Mouse (Mus musculus): ENCODE measurements at regions not wholly inside any gene's neighbourhood (a gene's known extent, or its start where the extent isn't known, plus 50 kb on each side); places are given as distances from the start of the nearest gene placed in this dataset.
A peak's percentile ranks its signal among the peaks of the same experiment; 100 is the strongest.

DNA sequence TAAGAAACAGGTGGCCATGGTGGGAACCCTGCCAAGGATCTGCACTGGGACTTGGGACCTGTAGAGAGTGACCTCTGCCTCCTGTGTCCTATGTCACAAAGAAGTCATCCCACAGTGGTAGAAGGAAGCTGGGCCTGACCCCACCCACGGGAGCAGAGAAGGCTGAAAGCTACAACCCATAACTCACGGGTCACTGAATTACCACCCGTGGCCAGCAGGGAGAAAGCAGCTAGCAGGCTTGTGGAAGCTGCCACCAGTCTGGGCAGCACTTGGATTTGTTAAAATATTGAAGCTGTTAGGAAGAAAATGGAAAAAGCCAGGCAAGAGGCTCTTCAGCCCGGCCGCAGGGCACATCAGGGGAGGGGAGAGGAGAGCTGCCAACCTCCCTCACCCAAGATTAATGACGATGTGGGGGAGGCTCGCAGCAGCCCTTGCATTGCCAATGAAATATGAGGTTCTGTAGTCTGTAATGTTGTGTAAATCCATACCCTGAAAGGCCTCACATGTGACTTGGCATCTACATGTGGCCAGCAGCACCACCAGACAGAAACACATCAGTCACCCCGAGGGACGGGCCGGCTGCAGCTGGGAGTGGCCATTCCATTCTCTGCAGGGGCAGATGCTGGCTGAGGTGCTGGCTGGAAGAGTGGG is 94.5 kb downstream of the Olfm1 start:
- no peak for DNase-seq (ENCODE audit: low read depth, low spot score)

- no peak for DNase-seq (ENCODE audit: low read depth, low spot score)
These were observed 96.5 kb downstream of the Olfm1 start for GRCm38 (mm10) chr2:28289339-28289738.

DNA sequence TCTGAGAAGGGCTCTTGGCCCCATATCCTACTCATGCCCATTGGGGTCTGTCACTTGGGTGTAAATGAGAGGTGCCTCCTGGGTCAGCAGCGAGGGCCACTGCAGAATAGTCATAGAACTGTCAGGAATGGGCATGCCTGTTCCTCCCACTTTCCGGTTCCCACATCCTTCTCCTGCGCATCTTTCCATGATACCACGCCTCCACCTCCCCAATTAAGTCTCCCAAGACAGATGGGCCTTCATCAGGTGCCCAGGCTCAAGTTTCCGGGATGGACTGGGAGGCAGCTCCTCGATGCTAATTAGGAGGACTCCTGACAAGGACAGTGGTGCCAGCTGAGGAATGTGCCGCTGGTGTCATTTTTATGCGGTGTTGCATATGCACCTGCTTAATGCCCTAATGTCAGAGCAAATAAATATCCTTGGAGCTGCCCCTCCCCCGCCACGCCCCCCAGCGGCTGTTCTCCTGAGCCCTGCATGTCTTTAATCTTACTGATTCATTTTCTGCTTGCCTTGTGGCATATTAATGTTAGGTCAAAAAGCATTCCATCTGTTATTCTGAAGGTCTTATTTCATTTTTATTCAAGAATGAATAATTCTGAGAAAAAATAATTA is 97.2 kb downstream of the Olfm1 start:
- no peak for DNase-seq (ENCODE audit: low read depth, low spot score)

DNA sequence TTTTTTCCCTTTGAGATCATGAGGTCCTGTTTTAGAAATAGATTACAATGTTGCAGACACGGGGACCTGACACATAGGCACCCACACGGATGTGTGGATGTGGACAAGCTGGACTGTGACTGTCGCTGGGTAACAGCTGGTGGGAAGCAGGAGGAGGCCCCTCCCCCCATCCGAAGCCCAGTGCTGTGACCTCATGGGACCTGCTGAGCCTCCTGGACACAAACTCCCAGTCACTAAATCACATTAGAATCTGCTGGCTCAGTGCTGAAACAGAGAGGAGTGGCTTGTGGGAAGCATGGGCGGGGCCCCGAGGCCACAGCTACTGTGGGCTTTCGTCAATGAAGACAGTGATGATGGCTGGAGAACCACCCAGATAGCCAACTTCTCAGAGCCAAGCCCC is 101.7 kb downstream of the Olfm1 start:
- no peak for DNase-seq (ENCODE audit: low read depth, low spot score)

DNA sequence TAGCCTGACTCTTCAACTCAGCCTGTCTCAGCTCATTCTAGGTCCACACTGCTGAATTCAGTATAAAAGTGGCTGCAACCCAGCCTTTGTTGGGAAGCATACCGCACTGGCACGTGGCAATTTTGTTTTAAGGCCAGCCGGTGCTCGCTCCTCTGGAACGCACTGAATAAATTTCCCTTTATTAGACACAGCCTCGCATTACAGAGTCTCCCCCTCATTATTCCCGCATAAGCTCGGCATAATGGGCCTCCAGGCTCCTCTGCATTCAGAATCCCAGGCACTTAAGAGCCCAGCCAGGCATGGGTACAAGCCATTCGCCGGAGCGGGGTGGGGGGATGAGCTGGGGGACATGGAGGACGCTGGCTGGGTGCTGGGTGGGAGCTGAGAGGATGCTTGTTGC is 103.4 kb downstream of the Olfm1 start:
- no peak for DNase-seq (ENCODE audit: low read depth, low spot score)

DNA sequence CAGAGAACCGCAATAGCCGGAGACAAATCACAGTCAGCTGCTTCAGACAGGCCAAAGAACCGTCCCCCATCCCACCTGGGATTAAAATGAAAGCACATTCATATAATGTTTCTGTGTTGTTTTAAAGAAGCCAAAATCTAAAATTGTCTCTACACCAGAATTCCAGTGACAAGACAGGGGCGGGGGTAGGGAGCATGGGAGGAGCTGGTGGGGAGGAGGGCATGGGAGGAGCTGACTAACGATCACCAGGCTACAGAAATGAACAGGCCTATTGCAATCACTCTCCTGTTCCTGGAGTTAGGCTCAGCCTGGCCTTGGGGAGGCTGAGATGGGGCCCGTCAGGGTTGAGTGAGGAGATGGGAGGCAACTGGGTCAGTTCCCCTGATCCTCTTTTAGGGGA is 105.9 kb downstream of the Olfm1 start:
- no peak for DNase-seq (ENCODE audit: low read depth, low spot score)

DNA sequence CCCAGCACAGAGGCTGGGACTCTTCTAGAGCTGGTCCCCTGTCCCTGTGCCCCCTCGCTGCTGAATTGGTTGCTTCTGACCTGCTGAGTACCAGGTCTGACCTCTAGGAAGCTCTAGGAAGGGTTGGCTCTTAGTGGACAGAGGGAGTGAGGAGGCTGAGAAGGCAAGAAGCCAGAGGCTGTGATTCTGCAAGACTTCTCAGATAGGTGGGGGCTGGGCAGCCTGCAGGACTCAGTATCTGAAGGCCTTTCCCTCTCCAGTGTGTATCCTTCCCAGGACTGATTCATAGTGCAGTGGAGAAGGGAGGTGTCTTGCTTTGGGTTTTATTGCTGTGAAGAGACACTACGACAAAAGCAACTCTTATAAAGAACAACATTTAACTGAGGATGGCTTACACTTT is 106.6 kb downstream of the Olfm1 start:
- DNase-seq (ENCODE audit: low read depth, low spot score), result no peak

DNA sequence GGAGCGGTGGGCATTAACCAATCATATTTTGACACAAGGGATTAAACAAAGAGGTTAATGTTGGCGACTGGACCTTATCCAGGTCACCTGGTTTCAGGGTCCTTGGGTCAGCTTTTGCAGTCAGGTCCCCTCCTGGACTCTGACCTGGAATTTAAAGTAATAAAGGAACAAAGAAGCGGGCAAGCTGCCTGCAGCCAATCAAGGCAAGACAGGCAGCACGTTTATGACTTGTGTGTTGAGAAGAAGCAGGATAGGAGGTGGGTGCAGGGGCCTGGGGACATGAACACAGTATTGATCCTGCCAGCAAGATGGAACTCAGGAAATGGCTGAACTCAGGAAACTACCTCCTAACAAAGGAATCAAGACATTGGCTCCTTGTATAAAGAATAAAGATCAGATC is 108.5 kb downstream of the Olfm1 start:
- DNase-seq (ENCODE audit: low read depth, low spot score), result no peak

GRCm38 (mm10) chr2:28303936-28304335 is 111.1 kb downstream of the Olfm1 start:
- no peak for DNase-seq (ENCODE audit: low read depth, low spot score)

GRCm38 (mm10) chr2:28304712-28305111 is 111.9 kb downstream of the Olfm1 start:
- peak; percentile 14 for DNase-seq (ENCODE audit: low read depth, low spot score)

GRCm38 (mm10) chr2:28309122-28309521 is 116.3 kb downstream of the Olfm1 start:
- no peak for DNase-seq (ENCODE audit: low read depth, low spot score)

DNA sequence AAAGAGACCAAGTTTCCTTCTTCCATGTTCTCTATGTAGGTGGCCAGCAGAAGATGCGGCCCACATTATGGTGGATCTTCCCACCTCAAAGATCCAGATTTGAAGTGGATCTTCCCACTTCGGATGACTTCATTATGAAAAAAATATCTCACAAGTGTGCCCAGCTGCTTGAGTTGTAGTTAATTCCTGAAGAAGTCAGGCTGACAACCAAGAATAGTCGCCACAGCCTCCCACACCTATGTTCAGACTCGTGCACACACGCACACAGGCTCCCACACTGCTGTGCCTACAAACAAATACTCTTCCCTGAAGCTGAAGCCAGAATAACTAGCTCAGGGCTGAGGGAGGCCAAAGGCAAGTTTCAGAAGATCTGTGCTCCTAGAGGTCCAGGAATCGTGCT is 119.4 kb downstream of the Olfm1 start:
- no peak for DNase-seq (ENCODE audit: low read depth, low spot score)

GRCm38 (mm10) chr2:28325502-28325901 is 121.1 kb upstream of the Ppp1r26 start:
- DNase-seq (ENCODE audit: low read depth, low spot score), result no peak

- DNase-seq (ENCODE audit: low read depth, low spot score), result no peak
These were observed 120.5 kb upstream of the Ppp1r26 start for GRCm38 (mm10) chr2:28326056-28326455.

- DNase-seq (ENCODE audit: low read depth, low spot score), result no peak
These were observed 119.9 kb upstream of the Ppp1r26 start for GRCm38 (mm10) chr2:28326682-28327081.

- DNase-seq (ENCODE audit: low read depth, low spot score), result no peak
These were observed 117.5 kb upstream of the Ppp1r26 start for GRCm38 (mm10) chr2:28329130-28329529.

DNA sequence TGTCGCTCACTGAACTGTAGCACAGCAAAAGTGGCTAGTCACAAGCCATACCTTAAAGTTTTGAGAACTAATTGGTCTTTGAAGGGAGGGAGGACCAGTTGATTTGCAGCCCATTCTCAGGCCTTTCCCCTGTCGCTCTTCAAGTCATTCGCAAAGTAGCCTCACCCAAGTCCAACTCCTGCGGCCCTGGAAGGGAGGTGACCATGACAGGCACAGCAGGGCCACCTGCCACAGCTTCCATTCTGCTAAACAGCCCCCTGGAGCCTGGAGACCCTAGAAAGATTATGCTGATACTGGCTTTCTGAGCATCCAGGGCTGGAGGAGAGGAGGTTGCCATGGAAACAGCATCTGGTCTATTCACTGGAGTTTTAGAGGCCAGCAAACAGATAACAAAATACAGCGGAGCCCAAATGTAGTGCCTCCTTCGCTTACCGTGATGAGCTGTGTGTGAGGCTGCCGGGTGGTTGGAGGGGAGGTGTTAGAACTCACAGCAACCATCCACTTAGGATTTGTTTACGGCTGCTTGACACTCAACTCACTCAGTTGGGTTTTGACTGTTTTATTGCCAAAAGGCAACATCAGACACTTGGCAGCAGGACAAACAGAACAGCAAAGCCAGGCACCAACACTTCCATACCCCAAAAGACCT is 111.3 kb upstream of the Ppp1r26 start:
- no peak for DNase-seq (ENCODE audit: low read depth, low spot score)

DNA sequence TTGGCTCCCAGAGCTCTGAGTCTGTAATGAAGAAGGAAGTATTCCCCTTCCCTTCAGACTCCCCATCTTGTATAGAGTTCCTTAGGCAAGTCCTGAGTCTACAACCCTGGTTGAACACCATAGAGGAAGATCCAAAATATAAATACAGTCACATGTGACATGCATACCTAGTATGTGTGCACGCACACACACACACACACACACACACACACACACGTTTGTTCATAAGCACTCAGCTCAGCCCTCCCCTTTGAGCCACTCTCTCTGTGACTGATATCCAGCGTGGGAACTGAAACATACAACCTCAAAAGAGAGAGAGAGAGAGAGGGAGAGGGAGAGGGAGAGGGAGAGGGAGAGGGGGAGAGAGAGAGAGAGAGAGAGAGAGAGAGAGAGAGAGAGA is 110.8 kb upstream of the Ppp1r26 start:
- DNase-seq (ENCODE audit: low read depth, low spot score), result no peak

- no peak for DNase-seq (ENCODE audit: low read depth, low spot score)
These were observed 110.0 kb upstream of the Ppp1r26 start for GRCm38 (mm10) chr2:28336349-28337309.

DNA sequence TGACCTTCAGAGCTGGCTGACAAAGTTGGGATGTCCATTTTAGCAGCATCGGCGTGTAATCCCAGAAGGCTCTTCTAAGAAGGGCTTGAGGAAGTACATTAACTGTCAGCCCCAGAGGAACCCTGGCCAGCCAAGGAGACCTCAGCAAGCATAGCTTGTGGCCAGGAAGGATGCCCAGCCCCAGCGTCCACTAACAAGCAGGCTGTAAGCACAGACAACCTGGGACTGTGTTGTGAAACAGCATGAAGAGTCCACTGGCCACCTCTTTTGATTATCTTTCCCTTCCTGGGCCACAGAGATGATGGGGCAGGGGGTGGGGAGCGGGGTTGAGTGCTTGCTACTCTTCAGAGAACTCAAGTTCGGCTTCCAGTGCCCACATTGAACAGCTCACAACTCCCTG is 109.0 kb upstream of the Ppp1r26 start:
- no peak for DNase-seq (ENCODE audit: low read depth, low spot score)

DNA sequence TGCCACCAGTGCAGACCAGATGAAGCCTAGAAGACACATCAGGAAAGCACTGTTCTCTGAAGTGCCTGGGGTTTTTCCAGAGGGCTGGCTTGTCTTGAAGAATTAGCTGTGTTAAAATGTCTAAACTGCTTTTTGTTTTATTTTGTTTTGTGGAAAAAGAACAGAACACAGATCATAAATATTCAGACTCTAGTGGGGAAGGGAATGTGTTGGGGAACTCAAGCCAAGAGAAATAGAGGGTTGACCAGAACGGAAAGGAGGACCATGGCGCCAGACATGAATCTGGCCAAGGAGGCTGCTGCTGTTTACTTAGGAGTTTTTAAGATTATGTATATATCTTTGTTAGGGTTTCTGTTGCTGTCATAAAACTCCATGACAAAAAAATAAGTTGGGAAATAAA is 105.3 kb upstream of the Ppp1r26 start:
- DNase-seq (ENCODE audit: low read depth, low spot score), result no peak

DNA sequence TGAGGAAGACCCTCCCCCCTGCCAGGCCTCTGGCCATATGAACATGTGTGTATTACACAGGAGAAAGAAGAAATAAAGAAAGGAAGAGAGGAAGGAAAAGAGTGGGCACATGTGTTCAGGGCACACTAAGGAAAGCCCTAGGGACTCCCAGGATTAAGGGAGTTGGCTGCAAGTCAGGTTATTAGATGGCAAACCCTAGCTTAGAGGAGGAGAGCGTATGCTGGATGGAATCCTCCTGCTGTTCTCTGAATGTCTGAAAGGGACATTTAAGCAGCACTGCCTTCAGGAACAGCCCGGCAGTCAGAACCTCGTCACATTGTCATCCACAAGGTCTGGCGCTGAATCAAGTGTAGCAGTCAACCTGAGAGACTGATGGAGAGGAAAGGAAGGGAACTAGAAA is 98.1 kb upstream of the Ppp1r26 start:
- no peak for DNase-seq (ENCODE audit: low read depth, low spot score)

All from WW6 (cell line).